Mouse (Mus musculus): Measurements from ENCODE around the gene Trim7.

Trim7 gene

GRCm38 (mm10) chr11:48844309-48844708, 18.4 kb downstream of the Trim7 start:
- in situ Hi-C loops (cut with MboI, MseI): loop anchor here (25.0 kb wide), 1 partner anchor 868 kb away; the partner anchor contains the start of gene Cnot6

- in situ Hi-C loops (cut with MboI, MseI): loop anchor here (25.0 kb wide), 1 partner anchor 867 kb away; the partner anchor contains the start of gene Cnot6
Measured at GRCm38 (mm10) chr11:48845244-48845815, 19.4 kb downstream of the Trim7 start.

GRCm38 (mm10) chr11:48846362-48846761, 20.4 kb downstream of the Trim7 start:
- in situ Hi-C loops (cut with MboI, MseI): loop anchor here (25.0 kb wide), 1 partner anchor 866 kb away; the partner anchor contains the start of gene Cnot6

- in situ Hi-C loops (cut with MboI, MseI): loop anchor here (25.0 kb wide), 1 partner anchor 865 kb away; the partner anchor contains the start of gene Cnot6
Measured at GRCm38 (mm10) chr11:48846881-48847280, 20.9 kb downstream of the Trim7 start.

- in situ Hi-C loops (cut with MboI, MseI): loop anchor here (5.0 to 10.0 kb wide), 2 partner anchors 33 to 395 kb away; partner anchors contain the start of genes Mgat1 and Trim41
Measured at GRCm38 (mm10) chr11:48850240-48850639, 24.3 kb downstream of the Trim7 start.

GRCm38 (mm10) chr11:48851270-48851995, 25.5 kb downstream of the Trim7 start:
- in situ Hi-C loops (cut with MboI, MseI): loop anchor here (5.0 to 10.0 kb wide), 2 partner anchors 34 to 393 kb away; partner anchors contain the start of genes Mgat1 and Trim41

GRCm38 (mm10) chr11:48852190-48852589, 26.2 kb downstream of the Trim7 start:
- in situ Hi-C loops (cut with MboI, MseI): loop anchor here (5.0 to 10.0 kb wide), 2 partner anchors 35 to 393 kb away; partner anchors contain the start of genes Mgat1 and Trim41

GRCm38 (mm10) chr11:48852624-48853473, 26.9 kb downstream of the Trim7 start:
- in situ Hi-C loops (cut with MboI, MseI): loop anchor here (5.0 to 10.0 kb wide), 2 partner anchors 36 to 392 kb away; partner anchors contain the start of genes Mgat1 and Trim41

GRCm38 (mm10) chr11:48853474-48854180, 27.7 kb downstream of the Trim7 start:
- in situ Hi-C loops (cut with MboI, MseI): loop anchor here (5.0 to 10.0 kb wide), 2 partner anchors 36 to 391 kb away; partner anchors contain the start of genes Mgat1 and Trim41

GRCm38 (mm10) chr11:48859014-48859413, 33.1 kb downstream of the Trim7 start:
- in situ Hi-C loops (cut with MboI, MseI): loop anchor here (5.0 to 10.0 kb wide), 2 partner anchors 72 to 386 kb away; partner anchors contain the start of gene Mgat1

- in situ Hi-C loops (cut with MboI, MseI): no loop called here
Measured at GRCm38 (mm10) chr11:48862784-48863319, 36.9 kb downstream of the Trim7 start.

GRCm38 (mm10) chr11:48863808-48864207, 37.9 kb downstream of the Trim7 start:
- in situ Hi-C loops (cut with MboI, MseI): no loop called here

- in situ Hi-C loops (cut with MboI, MseI): no loop called here
Measured at GRCm38 (mm10) chr11:48866481-48866880, 40.5 kb downstream of the Trim7 start.

- in situ Hi-C loops (cut with MboI, MseI): loop anchor here (5.0 kb wide), 2 partner anchors 228 to 383 kb away; no protein-coding TSS in a partner anchor
Measured at GRCm38 (mm10) chr11:48869380-48870110, 43.6 kb downstream of the Trim7 start.

GRCm38 (mm10) chr11:48870781-48871180, 44.8 kb downstream of the Trim7 start:
- in situ Hi-C loops (cut with MboI, MseI): loop anchor here (5.0 kb wide), 2 partner anchors 227 to 382 kb away; no protein-coding TSS in a partner anchor

GRCm38 (mm10) chr11:48871201-48871772, 45.3 kb downstream of the Trim7 start, which contains the start of gene Irgm1:
Gene Irgm1, minus strand, starts transcription at chr11:48871683.
- in situ Hi-C loops (cut with MboI, MseI): loop anchor here (5.0 kb wide), 2 partner anchors 226 to 381 kb away; no protein-coding TSS in a partner anchor

GRCm38 (mm10) chr11:48871817-48872541, 46.0 kb downstream of the Trim7 start:
- in situ Hi-C loops (cut with MboI, MseI): loop anchor here (5.0 kb wide), 2 partner anchors 225 to 380 kb away; no protein-coding TSS in a partner anchor

- in situ Hi-C loops (cut with MboI, MseI): loop anchor here (5.0 kb wide), 2 partner anchors 225 to 380 kb away; no protein-coding TSS in a partner anchor
Measured at GRCm38 (mm10) chr11:48872695-48873300, 46.9 kb downstream of the Trim7 start.

Measured in regulatory T cell (primary cell).